Mouse (Mus musculus) liver, embryonic 12.5 days (tissue): ENCODE results near the gene Adarb2. TPM values are rescaled to one million over a fixed set of nuclear protein-coding genes. Genes with fewer than 3 reads are reported as not detected.
A peak's percentile ranks its signal among the peaks of the same experiment; 100 is the strongest.

Experiments used
- ATAC-seq: fragments of 200-750 bp; cut with Nextera tagmentation; 2 replicates; pipeline ENCODE4 v1.8.0; 2017; ENCODE audit warnings: moderate number of reproducible peaks, mild to moderate bottlenecking, moderate library complexity
- H3K27ac ChIP-seq: fragments of 300-500 bp; sonication (generic); 2 replicates; pipeline ENCODE4 v1.5.1; 2016; ENCODE audit warnings: mild to moderate bottlenecking
- H3K27me3 ChIP-seq: fragments of 300-500 bp; sonication (generic); replicated peaks from 2 replicates; pipeline ENCODE4 v1.6.1; 2016; ENCODE audit warnings: mild to moderate bottlenecking, moderate library complexity
- H3K36me3 ChIP-seq: fragments of 300-500 bp; sonication (generic); 2 replicates; pipeline ENCODE4 v1.6.1; 2016; ENCODE audit warnings: mild to moderate bottlenecking, moderate library complexity
- H3K4me1 ChIP-seq: fragments of 300-500 bp; sonication (generic); 2 replicates; pipeline ENCODE4 v1.6.1; 2016
- H3K4me2 ChIP-seq: fragments of 300-500 bp; sonication (generic); 2 replicates; pipeline ENCODE4 v1.6.1; 2016; ENCODE audit warnings: mild to moderate bottlenecking, moderate library complexity
- H3K4me3 ChIP-seq: fragments of 300-500 bp; sonication (generic); 2 replicates; pipeline ENCODE4 v1.5.1; 2016; ENCODE audit warnings: mild to moderate bottlenecking, moderate library complexity
- H3K9ac ChIP-seq: fragments of 300-500 bp; sonication (generic); 2 replicates; pipeline ENCODE4 v1.6.1; 2016; ENCODE audit warnings: mild to moderate bottlenecking, moderate library complexity
- H3K9me3 ChIP-seq: fragments of 300-500 bp; sonication (generic); replicated peaks from 2 replicates; pipeline ENCODE4 v1.6.1; 2016; ENCODE audit warnings: mild to moderate bottlenecking, moderate library complexity
- WGBS: fragments of 180-500 bp; shearing (Covaris S2); methylation state at CpG from one replicate; pipeline ENCODE4 v1.1.7; 2016; ENCODE audit not compliant: insufficient replicate concordance; 5-methylcytosine and 5-hydroxymethylcytosine counted together
- polyA plus RNA-seq: library from polyadenylated mRNA; unstranded; fragments of >200 nt; fragmentation: Nextera tagmentation; extraction: Ambion mirVana; gene quantifications from 2 replicates; pipeline ENCODE4 v1.2.1, GENCODE M21; 2016

Gene Adarb2
- polyA plus RNA-seq, 1 experiment from 2014 or later, result 0.35 TPM

DNA sequence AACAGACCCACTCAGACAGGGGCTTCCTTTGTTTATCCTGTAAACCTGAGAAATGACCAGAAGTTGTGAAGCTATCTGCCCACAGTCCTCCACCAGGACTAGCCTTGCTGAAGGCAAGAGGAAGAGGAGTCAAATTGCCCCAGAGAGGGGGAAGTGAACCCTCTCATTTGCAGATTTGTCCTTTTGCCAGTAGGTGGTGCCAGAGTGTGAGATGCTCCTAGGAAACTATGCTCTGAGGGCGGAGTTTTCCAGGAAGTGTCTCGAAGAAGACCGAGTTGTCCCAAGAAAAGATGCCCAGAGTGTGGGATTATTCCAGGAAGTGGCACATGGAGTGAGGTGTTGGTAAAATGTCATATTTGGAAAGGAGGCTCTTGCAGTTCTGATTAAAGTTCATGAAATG lies 541.9 kb downstream of the Adarb2 start:
- Histone ChIP-seq H3K9ac (no peak overlapping the region), H3K36me3 (no peaks in the 10 kb centered on the region), H3K4me1 (no peaks in the 10 kb centered on the region), H3K9me3 (no peaks in the 10 kb centered on the region), H3K27ac (no peak overlapping the region), H3K4me3 (no peak overlapping the region), H3K27me3 (no peaks in the 10 kb centered on the region), H3K4me2 (no peak overlapping the region)
- WGBS, result 44% methylated on average over 3 of the region's 3 CpGs
- ATAC-seq, result no peak

DNA sequence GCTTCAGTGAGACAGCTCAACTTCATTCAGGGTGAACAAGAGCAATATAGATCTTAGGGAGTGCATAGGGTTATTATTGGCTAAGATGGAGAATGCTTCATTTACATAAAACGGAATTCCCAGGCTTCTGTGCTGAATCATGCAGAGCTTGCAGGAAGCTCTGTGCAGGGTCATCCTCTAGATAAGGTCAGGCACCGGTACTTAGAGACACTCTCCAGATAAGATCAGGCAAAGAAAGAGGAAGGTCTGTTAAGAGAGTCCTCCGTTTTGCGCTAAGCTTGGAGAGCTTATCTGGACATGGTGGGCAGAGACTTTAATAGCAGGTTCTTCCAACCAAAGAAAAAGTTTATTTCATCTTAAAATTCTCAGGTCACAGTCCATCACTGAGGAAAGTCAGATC lies 542.9 kb downstream of the Adarb2 start:
- H3K27ac ChIP-seq, result no peak overlapping the region
- H3K27me3 ChIP-seq, result no peaks in the 10 kb centered on the region
- no peak overlapping the region for H3K9ac ChIP-seq
- H3K4me2 ChIP-seq, result no peak overlapping the region
- H3K4me1 ChIP-seq, result no peaks in the 10 kb centered on the region
- no peak overlapping the region for H3K4me3 ChIP-seq
- WGBS, result 12% methylated on average over 4 of the region's 4 CpGs
- H3K9me3 ChIP-seq, result no peaks in the 10 kb centered on the region
- no peaks in the 10 kb centered on the region for H3K36me3 ChIP-seq
- no peak for ATAC-seq

DNA sequence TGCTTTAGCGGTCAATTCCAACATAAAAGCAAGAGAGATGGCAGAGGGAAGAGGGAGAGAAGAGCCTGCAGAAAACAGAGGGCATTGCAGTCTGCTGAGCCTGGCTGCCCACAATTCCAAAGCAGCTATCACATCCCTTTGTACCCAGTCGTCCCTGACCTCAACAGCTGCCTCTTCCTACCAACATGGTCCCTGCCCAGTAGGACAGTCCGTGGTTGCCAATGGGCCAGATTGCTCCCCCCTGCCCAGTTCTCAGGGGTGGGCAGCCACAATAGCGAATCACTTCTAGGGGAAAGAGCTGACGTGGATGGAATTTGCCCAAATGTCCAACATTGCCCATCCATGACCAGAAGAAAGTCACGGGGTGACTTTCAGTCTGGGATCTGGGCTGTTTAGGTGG lies 546.8 kb downstream of the Adarb2 start:
- H3K4me3 ChIP-seq, result no peak overlapping the region
- ATAC-seq, result no peak
- 67% methylated on average over 6 of the region's 6 CpGs for WGBS

DNA sequence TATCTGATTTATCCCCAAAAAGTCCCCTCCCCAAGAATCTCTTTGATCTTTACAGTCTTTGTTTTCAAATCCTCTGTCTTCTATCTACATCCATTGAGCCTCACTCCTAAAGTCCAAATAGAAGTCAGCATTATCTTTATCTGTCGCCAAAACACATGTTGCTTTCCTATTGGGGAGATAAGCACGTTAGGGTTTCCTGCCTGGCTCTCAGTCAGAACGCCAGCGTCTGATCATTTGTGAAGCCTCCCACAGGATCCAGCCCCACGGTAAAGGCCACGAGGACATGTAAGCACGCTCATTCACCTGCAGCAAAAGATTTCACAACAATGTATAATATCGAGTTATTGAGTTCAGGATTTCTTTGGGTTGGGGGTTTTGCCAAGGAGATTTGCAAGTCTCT lies 558.3 kb downstream of the Adarb2 start:
- Histone ChIP-seq H3K4me3 (no peak overlapping the region), H3K27ac (no peak overlapping the region), H3K9ac (no peak overlapping the region), H3K4me2 (peak overlapping the region; percentile 10; the same call in 1 of the 2 replicates), H3K27me3 (no peaks in the 10 kb centered on the region; the same call in 1 of the 2 replicates), H3K36me3 (no peaks in the 10 kb centered on the region), H3K9me3 (no peaks in the 10 kb centered on the region), H3K4me1 (peaks cover 7% of the 10 kb centered on the region; the same call in 1 of the 2 replicates)
- 12% methylated on average over 8 of the region's 8 CpGs for WGBS
- ATAC-seq, result peak; percentile 59; the same call in 1 of the 2 replicates

More for the DNA sequence above, 546.8 kb downstream of the Adarb2 start:
- Histone ChIP-seq H3K9me3 (no peaks in the 10 kb centered on the region; the same call in 1 of the 2 replicates), H3K9ac (no peak overlapping the region), H3K4me2 (no peak overlapping the region), H3K27ac (no peak overlapping the region), H3K36me3 (no peaks in the 10 kb centered on the region), H3K4me1 (no peaks in the 10 kb centered on the region), H3K27me3 (no peaks in the 10 kb centered on the region)

DNA sequence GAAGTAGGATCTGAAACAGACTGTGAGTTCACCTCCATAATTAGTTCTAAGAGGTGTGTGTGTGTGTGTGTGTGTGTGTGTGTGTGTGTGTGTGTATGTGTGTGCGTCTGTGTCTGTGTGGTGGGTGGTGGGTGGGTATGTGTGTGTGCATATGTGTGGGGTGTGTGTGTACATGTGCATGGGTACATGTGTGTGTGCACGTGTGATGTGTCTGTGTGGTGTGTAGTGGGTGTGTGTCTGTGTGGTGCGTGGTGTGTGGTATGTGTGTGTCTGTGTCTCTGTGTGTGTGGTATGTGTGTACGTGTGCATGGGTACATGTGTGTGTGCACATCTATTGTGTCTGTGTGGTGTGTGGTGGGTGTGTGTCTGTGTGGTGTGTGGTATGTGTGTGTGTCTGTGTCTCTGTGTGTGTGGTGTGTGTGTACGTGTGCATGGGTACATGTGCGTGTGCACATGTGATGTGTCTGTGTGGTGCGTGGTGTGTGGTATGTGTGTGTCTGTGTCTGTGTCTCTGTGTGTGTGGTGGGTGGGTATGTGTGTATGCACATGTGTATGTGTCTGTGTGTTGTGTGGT lies 567.1 kb downstream of the Adarb2 start:
- no peaks in the 10 kb centered on the region for H3K9me3 ChIP-seq
- no peak overlapping the region for H3K4me2 ChIP-seq
- no peak overlapping the region for H3K4me3 ChIP-seq
- no peaks in the 10 kb centered on the region for H3K27me3 ChIP-seq
- no peak overlapping the region for H3K27ac ChIP-seq
- 82% methylated on average over 7 of the region's 7 CpGs for WGBS
- no peak overlapping the region for H3K9ac ChIP-seq
- no peaks in the 10 kb centered on the region for H3K36me3 ChIP-seq
- no peak for ATAC-seq
- no peaks in the 10 kb centered on the region for H3K4me1 ChIP-seq

DNA sequence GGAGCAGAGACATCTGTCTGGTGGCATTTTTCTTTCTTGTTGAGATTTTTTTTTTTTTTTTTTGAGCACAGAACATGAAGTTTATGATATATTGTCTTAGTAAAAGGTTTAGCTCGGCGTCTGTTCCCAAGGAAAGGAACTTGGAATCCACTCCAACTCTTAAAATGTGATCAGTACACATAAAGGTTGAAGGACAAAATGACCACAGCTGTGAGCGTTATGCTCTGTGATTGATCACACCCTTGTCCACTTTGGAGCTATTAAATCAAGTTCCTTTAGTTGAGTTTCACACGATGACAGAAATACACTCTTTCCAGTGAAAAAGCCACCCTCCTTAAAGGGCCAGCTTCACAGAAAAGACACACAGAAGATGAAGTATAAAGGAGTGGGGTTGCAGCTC lies 568.0 kb downstream of the Adarb2 start:
- no peak overlapping the region for H3K4me2 ChIP-seq
- ATAC-seq, result no peak
- no peak overlapping the region for H3K27ac ChIP-seq
- no peaks in the 10 kb centered on the region for H3K9me3 ChIP-seq
- H3K27me3 ChIP-seq, result no peaks in the 10 kb centered on the region
- H3K4me1 ChIP-seq, result no peaks in the 10 kb centered on the region
- no peaks in the 10 kb centered on the region for H3K36me3 ChIP-seq
- 70% methylated on average over 4 of the region's 4 CpGs for WGBS
- H3K9ac ChIP-seq, result no peak overlapping the region
- H3K4me3 ChIP-seq, result no peak overlapping the region

DNA sequence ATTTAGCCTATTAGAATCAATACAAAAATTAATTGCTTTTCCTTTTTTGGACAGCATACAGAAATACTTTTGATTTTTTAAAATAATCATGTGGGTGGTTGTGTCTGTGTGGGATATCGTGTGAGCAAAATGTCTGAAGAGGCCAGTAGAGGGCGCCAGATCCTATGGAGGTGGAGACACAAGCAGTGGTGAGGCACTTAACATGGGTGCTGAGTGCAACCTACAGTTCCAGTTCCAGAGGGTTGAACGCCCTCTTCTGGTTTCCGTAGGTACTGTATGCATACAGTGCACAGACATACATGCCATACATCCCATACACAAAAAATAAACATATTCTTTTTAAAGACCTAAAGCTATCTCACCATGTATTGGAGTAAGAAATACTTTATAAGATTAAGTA lies 577.8 kb downstream of the Adarb2 start:
- Histone ChIP-seq H3K9me3 (no peaks in the 10 kb centered on the region), H3K4me3 (no peak overlapping the region), H3K36me3 (no peaks in the 10 kb centered on the region), H3K4me1 (0 out of 2 replicates have a peak, but pooled peaks cover 4% of the 10 kb centered on the region), H3K9ac (no peak overlapping the region), H3K4me2 (no peak overlapping the region), H3K27me3 (no peaks in the 10 kb centered on the region; the same call in 1 of the 2 replicates), H3K27ac (no peak overlapping the region)
- peak; percentile 73 for ATAC-seq
- 21% methylated on average over 4 of the region's 4 CpGs for WGBS

DNA sequence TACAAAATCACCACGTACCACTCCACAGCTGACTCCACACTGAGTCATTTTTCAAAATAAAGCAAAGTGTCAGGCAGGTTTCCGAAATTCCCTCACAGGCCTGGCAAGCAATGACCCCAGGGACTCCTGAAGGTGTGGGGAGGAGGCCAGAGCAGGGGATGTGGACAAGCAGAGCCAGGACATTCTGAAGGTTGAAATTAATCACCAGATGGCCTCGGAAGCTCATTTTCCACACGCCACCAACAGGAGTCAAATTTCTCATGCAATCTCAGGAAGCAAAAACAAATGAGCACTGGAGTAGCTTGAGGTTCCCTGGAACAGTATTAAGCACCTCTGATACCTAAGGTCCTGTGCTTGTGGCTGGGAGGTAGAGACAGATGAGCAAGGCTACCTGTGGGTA lies 580.0 kb downstream of the Adarb2 start:
- no peaks in the 10 kb centered on the region for H3K9me3 ChIP-seq
- no peak overlapping the region for H3K9ac ChIP-seq
- no peak overlapping the region for H3K4me2 ChIP-seq
- H3K36me3 ChIP-seq, result no peaks in the 10 kb centered on the region
- H3K4me3 ChIP-seq, result no peak overlapping the region
- H3K27me3 ChIP-seq, result no peaks in the 10 kb centered on the region; the same call in 1 of the 2 replicates
- WGBS, result 64% methylated on average over 4 of the region's 4 CpGs
- no peak for ATAC-seq
- H3K27ac ChIP-seq, result no peak overlapping the region
- 0 out of 2 replicates have a peak, but pooled peaks cover 4% of the 10 kb centered on the region for H3K4me1 ChIP-seq

DNA sequence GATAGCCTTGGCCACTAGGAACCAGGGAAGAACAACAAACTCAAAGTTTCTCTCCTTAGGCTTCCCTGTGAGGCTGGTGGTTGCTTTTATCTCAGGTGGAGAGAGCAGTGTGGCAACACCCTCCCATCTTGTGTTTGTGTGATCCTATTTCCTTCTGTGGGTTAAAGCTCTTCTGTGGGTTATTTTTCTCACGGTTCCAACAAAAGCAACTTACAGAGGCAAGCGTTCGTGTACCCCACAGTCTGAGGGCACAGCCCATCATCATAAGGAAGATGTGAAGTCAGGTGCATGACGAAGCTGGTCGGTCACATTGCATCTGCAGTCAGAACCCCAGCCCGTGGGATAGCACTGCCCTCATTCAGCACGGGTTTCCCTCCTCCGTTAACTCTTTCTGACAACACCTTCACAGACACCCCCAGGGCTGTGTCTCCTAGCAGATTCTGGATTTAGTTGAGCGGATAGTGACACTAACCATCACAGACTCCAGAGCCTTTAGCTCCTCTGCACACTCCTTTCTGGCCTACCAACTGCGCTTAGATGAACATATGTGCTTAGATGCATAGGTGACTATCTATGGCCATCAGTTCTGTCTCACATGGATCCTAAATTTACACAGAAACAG lies 581.1 kb downstream of the Adarb2 start:
- no peak overlapping the region for H3K4me2 ChIP-seq
- H3K36me3 ChIP-seq, result no peaks in the 10 kb centered on the region
- ATAC-seq, result no peak
- H3K9ac ChIP-seq, result no peak overlapping the region
- H3K4me3 ChIP-seq, result no peak overlapping the region
- no peaks in the 10 kb centered on the region; the same call in 1 of the 2 replicates for H3K27me3 ChIP-seq
- 0 out of 2 replicates have a peak, but pooled peaks cover 4% of the 10 kb centered on the region for H3K4me1 ChIP-seq
- H3K9me3 ChIP-seq, result no peaks in the 10 kb centered on the region
- no peak overlapping the region for H3K27ac ChIP-seq
- 62% methylated on average over 10 of the region's 10 CpGs for WGBS

DNA sequence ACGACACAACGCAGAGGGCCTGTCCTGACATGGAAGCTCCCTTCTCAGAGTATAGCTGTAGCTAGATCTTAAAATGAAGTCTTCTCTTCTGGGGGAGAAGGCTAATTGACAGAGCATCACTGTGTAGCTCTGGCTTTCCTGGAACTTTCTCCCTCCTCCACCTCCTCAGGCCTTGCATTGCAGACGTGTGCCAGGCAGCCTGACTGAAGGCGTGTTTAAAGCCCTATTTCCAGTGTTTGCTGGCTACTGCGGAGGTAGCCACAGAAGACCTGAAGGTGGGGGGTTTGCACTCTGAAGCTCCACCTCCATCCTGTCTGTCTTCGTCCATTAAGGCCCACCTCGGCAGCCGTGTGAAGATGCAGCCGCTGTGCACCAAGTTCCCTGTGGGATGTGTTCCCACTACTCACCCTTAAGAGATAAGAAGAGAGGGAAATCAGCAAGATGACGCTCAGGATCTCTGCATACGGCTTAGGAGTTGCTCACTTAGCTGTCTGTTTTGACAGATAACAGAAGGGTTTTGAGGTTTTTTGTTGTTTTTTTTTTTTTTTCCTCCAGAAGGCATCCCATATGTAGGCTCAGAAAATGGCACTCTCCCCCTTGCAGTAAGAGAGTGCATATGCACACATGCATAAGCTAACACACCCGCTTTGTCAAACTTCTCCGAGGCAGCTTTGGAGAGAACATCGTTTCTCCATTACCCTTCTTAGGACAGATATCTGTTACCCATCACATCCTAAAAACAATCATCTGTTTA lies 581.8 kb downstream of the Adarb2 start:
- H3K4me2 ChIP-seq, result no peak overlapping the region
- no peaks in the 10 kb centered on the region for H3K36me3 ChIP-seq
- 41% methylated on average over 14 of the region's 14 CpGs for WGBS
- no peaks in the 10 kb centered on the region; the same call in 1 of the 2 replicates for H3K27me3 ChIP-seq
- H3K4me3 ChIP-seq, result no peak overlapping the region
- no peak overlapping the region for H3K9ac ChIP-seq
- ATAC-seq, result no peak
- 0 out of 2 replicates have a peak, but pooled peaks cover 4% of the 10 kb centered on the region for H3K4me1 ChIP-seq
- no peaks in the 10 kb centered on the region for H3K9me3 ChIP-seq
- no peak overlapping the region for H3K27ac ChIP-seq

DNA sequence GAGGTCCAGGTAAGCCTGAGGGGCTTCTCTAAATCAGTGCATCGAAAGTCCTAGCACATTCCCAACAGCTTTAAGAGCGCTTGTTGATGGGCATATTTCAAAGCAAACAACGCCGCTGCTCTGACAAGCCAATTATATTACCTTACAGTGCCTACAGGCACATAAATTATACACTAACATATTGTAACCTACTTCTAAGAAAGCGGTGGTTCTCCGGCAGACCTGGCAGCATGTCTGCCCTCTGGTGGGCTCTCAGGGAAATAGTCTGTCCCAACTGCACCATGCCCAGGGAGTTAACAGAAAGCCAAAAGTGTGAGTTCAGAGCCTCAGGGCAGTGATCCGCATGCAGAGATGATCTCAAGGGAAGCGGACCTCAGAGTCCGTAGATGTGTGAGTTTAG lies 582.5 kb downstream of the Adarb2 start:
- Histone ChIP-seq H3K9me3 (no peaks in the 10 kb centered on the region), H3K4me3 (no peak overlapping the region), H3K27ac (no peak overlapping the region), H3K27me3 (no peaks in the 10 kb centered on the region; the same call in 1 of the 2 replicates), H3K9ac (no peak overlapping the region), H3K36me3 (no peaks in the 10 kb centered on the region), H3K4me2 (no peak overlapping the region), H3K4me1 (0 out of 2 replicates have a peak, but pooled peaks cover 4% of the 10 kb centered on the region)
- 39% methylated on average over 9 of the region's 9 CpGs for WGBS
- ATAC-seq, result no peak

DNA sequence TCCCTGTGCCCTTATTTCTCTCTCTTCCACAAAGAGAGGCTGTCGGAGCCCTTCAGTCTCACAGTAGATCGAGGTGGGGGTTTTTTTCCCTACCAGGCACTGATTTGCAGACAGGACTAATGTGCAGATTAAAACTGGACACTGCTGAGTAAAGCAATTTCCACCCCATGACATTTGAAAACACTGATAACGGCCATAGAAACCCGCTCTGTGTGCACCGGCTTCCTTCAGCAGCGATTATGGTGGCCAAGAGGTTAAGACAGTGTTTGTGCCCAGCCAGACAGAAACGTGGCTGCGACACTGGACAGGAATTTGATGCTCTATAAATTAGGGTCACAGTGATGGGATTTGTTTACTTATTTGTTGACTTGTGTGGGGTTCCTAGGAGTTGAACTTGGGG lies 590.6 kb downstream of the Adarb2 start:
- Histone ChIP-seq H3K27ac (no peak overlapping the region), H3K9ac (no peak overlapping the region), H3K9me3 (no peaks in the 10 kb centered on the region), H3K36me3 (no peaks in the 10 kb centered on the region), H3K4me1 (no peaks in the 10 kb centered on the region), H3K27me3 (no peaks in the 10 kb centered on the region), H3K4me2 (no peak overlapping the region), H3K4me3 (no peak overlapping the region)
- WGBS, result 63% methylated on average over 8 of the region's 8 CpGs
- no peak for ATAC-seq
